8 mouse cellular contexts compared by ENCODE assay signal in genomic region chr2:158610488-158611325, GRCm38 (mm10). TPM values are rescaled to one million over a fixed set of nuclear protein-coding genes. Genes with fewer than 3 reads are reported as not detected.
DNase-seq lines count a peak whose midpoint lies in the region; ATAC-seq and TF ChIP-seq lines count a peak whose summit lies in the region.

Gene Slc32a1, plus strand, starts transcription at chr2:158610767.

- intact Hi-C loops in heart, postnatal 25 days (cut with DNase I): no loop called here

- no peak for TF ChIP-seq CTCF in E14TG2a.4 (conservative IDR thresholded peaks at IDR 0.05; ENCODE audit: low read length)
- peak; percentile 44 for TF ChIP-seq CTCF in midbrain, postnatal 0 days (IDR thresholded peaks at IDR 0.05)

- no peak for DNase-seq in heart, postnatal 25 days (ENCODE audit: low spot score)
- no peak for DNase-seq in layer of hippocampus, postnatal 36 days
- peak; percentile 62 for DNase-seq in midbrain, postnatal 0 days (ENCODE audit: low spot score)
- DNase-seq in spleen, postnatal 14 days (ENCODE audit: low spot score in 2 of 2): no peak
- DNase-seq in embryo, embryonic 10 days (ENCODE audit: low spot score): no peak

- H3K4me3 ChIP-seq in heart, embryonic 14.5 days (ENCODE audit: control insufficient read depth in 1 of 2, insufficient read depth in 1 of 2, low read depth in 1 of 2, low read length in 2 of 2): peak within 1 kb of the TSS in 1 of 2 experiments; percentile 24; a peak in 2 of 4 replicates
- peak within 1 kb of the TSS; percentile 67 for H3K4me3 ChIP-seq in E14TG2a.4 (replicated peaks; ENCODE audit: low read length)
- peak within 1 kb of the TSS; percentile 31 for H3K4me3 ChIP-seq in embryonic facial prominence, embryonic 15.5 days (replicated peaks)
- H3K4me3 ChIP-seq in midbrain, postnatal 0 days (ENCODE audit: low read depth, low read length): peak within 1 kb of the TSS; percentile 40

- no peak for ATAC-seq in heart, embryonic 14.5 days (ENCODE audit: insufficient number of reproducible peaks, insufficient read depth, low FRiP score, low read depth)
- ATAC-seq in embryonic facial prominence, embryonic 15.5 days (ENCODE audit: insufficient number of reproducible peaks, low FRiP score, low TSS enrichment, low read depth): no peak
- peak; percentile 38; the same call in 1 of the 2 replicates for ATAC-seq in midbrain, postnatal 0 days (ENCODE audit: low FRiP score)

- no peak within 1 kb of the TSS for H3K9ac ChIP-seq in heart, embryonic 14.5 days (ENCODE audit: low read length)
- H3K9ac ChIP-seq in embryonic facial prominence, embryonic 15.5 days: no peak within 1 kb of the TSS
- peak within 1 kb of the TSS; percentile 63 for H3K9ac ChIP-seq in midbrain, postnatal 0 days (replicated peaks; ENCODE audit: low read length, poor library complexity, severe bottlenecking)

- H3K9me3 ChIP-seq in heart, embryonic 14.5 days (ENCODE audit: control insufficient read depth, low read length): no peaks in the 10 kb centered on the region
- peaks cover 15% of the 10 kb centered on the region for H3K9me3 ChIP-seq in E14TG2a.4 (ENCODE audit: low read length)
- no peaks in the 10 kb centered on the region for H3K9me3 ChIP-seq in embryonic facial prominence, embryonic 15.5 days (replicated peaks)
- no peaks in the 10 kb centered on the region for H3K9me3 ChIP-seq in midbrain, postnatal 0 days (ENCODE audit: low read length)

- H3K27me3 ChIP-seq in heart, embryonic 14.5 days (ENCODE audit: control insufficient read depth, insufficient read depth, low read length): peaks cover 98% of the 10 kb centered on the region
- peaks cover 95% of the 10 kb centered on the region for H3K27me3 ChIP-seq in E14TG2a.4 (ENCODE audit: insufficient read depth, low read length)
- H3K27me3 ChIP-seq in embryonic facial prominence, embryonic 15.5 days: peaks cover 98% of the 10 kb centered on the region
- peaks cover 40% of the 10 kb centered on the region for H3K27me3 ChIP-seq in midbrain, postnatal 0 days (ENCODE audit: insufficient read depth, low read length)

- peak within 1 kb of the TSS; percentile 36 for H3K4me2 ChIP-seq in heart, embryonic 14.5 days (ENCODE audit: low read length)
- peak within 1 kb of the TSS; percentile 42 for H3K4me2 ChIP-seq in embryonic facial prominence, embryonic 15.5 days (replicated peaks)
- peak within 1 kb of the TSS; percentile 51 for H3K4me2 ChIP-seq in midbrain, postnatal 0 days (ENCODE audit: low read depth, low read length, poor library complexity, severe bottlenecking)

- H3K4me1 ChIP-seq in heart, embryonic 14.5 days (ENCODE audit: control insufficient read depth in 2 of 2, insufficient read depth in 2 of 2, low read length in 2 of 2): peaks cover 0 to 12% of the 10 kb centered on the region in 2 experiments; a peak in 2 of 4 replicates
- H3K4me1 ChIP-seq in E14TG2a.4 (replicated peaks; ENCODE audit: low read depth, low read length): peaks cover 51% of the 10 kb centered on the region
- H3K4me1 ChIP-seq in embryonic facial prominence, embryonic 15.5 days: peaks cover 33% of the 10 kb centered on the region
- H3K4me1 ChIP-seq in midbrain, postnatal 0 days (ENCODE audit: insufficient read depth, low read length): no peaks in the 10 kb centered on the region

- H3K36me3 ChIP-seq in heart, embryonic 14.5 days (ENCODE audit: control insufficient read depth, insufficient read depth, low read length): no peaks in the 10 kb centered on the region
- no peaks in the 10 kb centered on the region for H3K36me3 ChIP-seq in E14TG2a.4 (ENCODE audit: insufficient read depth, low read length)
- no peaks in the 10 kb centered on the region for H3K36me3 ChIP-seq in embryonic facial prominence, embryonic 15.5 days
- H3K36me3 ChIP-seq in midbrain, postnatal 0 days (ENCODE audit: insufficient read depth, low read length): no peaks in the 10 kb centered on the region

- under 1% methylated on average over 69 of the region's 77 CpGs for WGBS in heart, embryonic 14.5 days
- WGBS in embryonic facial prominence, embryonic 15.5 days: 1% methylated on average over 77 of the region's 77 CpGs
- WGBS in midbrain, postnatal 0 days: under 1% methylated on average over 61 of the region's 77 CpGs

- H3K27ac ChIP-seq in heart, embryonic 14.5 days (replicated peaks in 1 of 2; ENCODE audit: control insufficient read depth in 1 of 2, insufficient read depth in 1 of 2, low read depth in 2 of 2, low read length in 2 of 2): no peak within 1 kb of the TSS
- no peak within 1 kb of the TSS for H3K27ac ChIP-seq in embryonic facial prominence, embryonic 15.5 days (replicated peaks)
- H3K27ac ChIP-seq in midbrain, postnatal 0 days (ENCODE audit: low read depth, low read length): peak within 1 kb of the TSS; percentile 79

RNA-seq across cellular contexts. Expression of gene Slc32a1, which starts in this region (rescaled TPM):
- not detected in 2 replicates for polyA plus RNA-seq in heart, embryonic 14.5 days (2014; fragmentation: Nextera tagmentation; extraction: Ambion mirVana)
- not detected for total RNA-seq in heart, postnatal 25 days (2021)
- polyA plus RNA-seq in embryonic facial prominence, embryonic 15.5 days (2015; fragmentation: Nextera tagmentation; extraction: Ambion mirVana): 0.05 and 0.08 TPM in 2 replicates
- 10 to 100 TPM; 65.9 to 69.9 TPM for total RNA-seq in layer of hippocampus, postnatal 36 days (2021)
- total RNA-seq in midbrain, postnatal 0 days (2014; rRNA removed): 53.9 and 63.6 TPM in 2 replicates
- 14.3 and 14.4 TPM in 2 replicates for polyA plus RNA-seq in midbrain, postnatal 0 days (2015; fragmentation: Nextera tagmentation; extraction: Ambion mirVana)

Comparison
In these comparisons a context has a peak if more than half of its experiments do, and no peak if none do; other contexts are left out.
1. RNA of gene Slc32a1 (total RNA-seq): 65.9 to 69.9 TPM in layer of hippocampus, postnatal 36 days and 53.9 to 63.6 TPM in midbrain, postnatal 0 days; not detected in heart, postnatal 25 days; every median in the first group is over 10 times any median in the second.
2. RNA of gene Slc32a1 (polyA plus RNA-seq): 14.3 to 14.4 TPM in midbrain, postnatal 0 days; 0.05 to 0.08 TPM in embryonic facial prominence, embryonic 15.5 days and not detected in heart, embryonic 14.5 days; every median in the first group is over 10 times any median in the second.
3. Peak in every context shown above with its lines, with median percentiles within 50 percentile points of each other: H3K4me2 ChIP-seq.